Mouse (Mus musculus) testis, adult 2 months (tissue): ENCODE results near the gene Cbfa2t3.

Experiments used
- CTCF ChIP-seq: fragments of 200-500 bp; IDR thresholded peaks from 2 replicates; pipeline ENCODE4 v1.5.1; 2012; ENCODE audit warnings: low read depth, mild to moderate bottlenecking, inconsistent platforms, low read length, moderate library complexity; ENCODE audit not compliant: control insufficient read depth, insufficient read depth, insufficient replicate concordance
- POLR2A ChIP-seq: fragments of 200-500 bp; IDR thresholded peaks from 2 replicates; pipeline ENCODE4 v1.6.1; 2012; ENCODE audit warnings: low read depth, mild to moderate bottlenecking, inconsistent platforms, low read length, moderate library complexity; ENCODE audit not compliant: control insufficient read depth

DNA sequence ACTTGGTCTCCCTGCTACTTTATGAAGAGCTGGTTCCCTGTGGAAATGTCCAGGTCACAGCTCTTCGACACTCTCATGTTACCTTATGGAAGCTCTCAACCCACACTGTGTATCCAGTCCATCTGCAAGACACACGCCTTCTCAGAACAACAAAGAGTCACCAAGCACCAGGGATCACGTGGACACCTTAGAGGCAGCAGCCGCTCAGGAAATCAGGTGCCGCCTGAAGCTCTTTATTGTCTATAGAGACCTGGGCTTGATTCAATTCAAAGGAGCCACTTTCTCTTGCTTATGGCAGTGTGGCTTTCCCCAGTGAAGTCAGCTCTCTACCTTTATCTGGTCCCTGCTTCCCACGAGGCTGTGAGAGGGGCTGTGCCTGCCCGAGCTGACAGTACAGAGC is 18.7 kb downstream of the Cbfa2t3 start:
- TF ChIP-seq POLR2A (no peak), CTCF (no peak)
